Mouse (Mus musculus) stomach, postnatal 0 days (tissue): ENCODE results near the gene Kras.

Experiments used
- CTCF ChIP-seq: IDR thresholded peaks from 2 replicates; pipeline ENCODE4 v1.5.1; 2016; ENCODE audit warnings: antibody characterized with exemption, low read depth, mild to moderate bottlenecking, moderate library complexity
- EP300 ChIP-seq: optimal IDR thresholded peaks from 2 replicates; pipeline ENCODE3; 2016; ENCODE audit warnings: antibody characterized with exemption

DNA sequence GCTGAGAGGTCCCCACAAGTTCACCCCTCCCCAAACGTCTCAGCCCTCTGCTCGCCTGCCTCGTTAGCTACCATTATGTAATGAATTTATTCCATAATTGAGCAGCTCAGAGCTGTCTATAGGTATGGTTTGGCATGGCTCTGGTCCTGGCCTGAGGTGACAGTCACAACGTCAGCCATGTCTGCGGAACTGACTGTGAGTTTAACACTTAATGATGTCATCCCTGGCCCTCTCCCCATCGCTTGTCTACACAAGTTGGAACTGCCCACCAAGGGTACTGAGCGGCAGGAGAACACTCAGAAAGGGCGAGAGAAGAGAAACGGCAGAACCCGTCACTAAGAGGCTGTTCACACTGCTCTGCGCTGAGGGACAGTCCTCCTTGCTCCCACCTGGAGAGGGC, 45.1 kb upstream of the Kras start:
- TF ChIP-seq CTCF (no peak), EP300 (no peak)
